Mouse (Mus musculus) E14TG2a.4 (cell line): Measurements from ENCODE around the gene Trim72.
"Not testable (repeated sequence)": the region's sequence is repeated elsewhere in the genome, so short reads cannot be mapped to it uniquely, and the experiment has no call there.

Experiments used
- H3K27me3 ChIP-seq: 2 replicates; pipeline ENCODE4 v1.6.1; 2014; ENCODE audit warnings: low read length, control low read depth; ENCODE audit not compliant: insufficient read depth
- H3K36me3 ChIP-seq: 2 replicates; pipeline ENCODE4 v1.6.1; 2014; ENCODE audit warnings: low read length, control low read depth; ENCODE audit not compliant: insufficient read depth
- H3K4me1 ChIP-seq: replicated peaks from 2 replicates; pipeline ENCODE4 v1.6.1; 2014; ENCODE audit warnings: low read depth, low read length, control low read depth
- H3K4me3 ChIP-seq: replicated peaks from 2 replicates; pipeline ENCODE4 v1.5.1; 2014; ENCODE audit warnings: mild to moderate bottlenecking, low read length
- H3K9me3 ChIP-seq: 2 replicates; pipeline ENCODE4 v1.6.1; 2014; ENCODE audit warnings: low read length, control low read depth
- CTCF ChIP-seq: conservative IDR thresholded peaks from 2 replicates; pipeline ENCODE4 v1.5.1; 2014; ENCODE audit warnings: low read length
- NANOG ChIP-seq: IDR thresholded peaks from 2 replicates; pipeline ENCODE4 v1.6.1; 2014; ENCODE audit warnings: borderline replicate concordance, low read length, mixed read lengths
- POU5F1 ChIP-seq: IDR thresholded peaks from 2 replicates; pipeline ENCODE4 v1.6.1; 2014; ENCODE audit warnings: low read length, borderline replicate concordance

Gene Trim72

DNA sequence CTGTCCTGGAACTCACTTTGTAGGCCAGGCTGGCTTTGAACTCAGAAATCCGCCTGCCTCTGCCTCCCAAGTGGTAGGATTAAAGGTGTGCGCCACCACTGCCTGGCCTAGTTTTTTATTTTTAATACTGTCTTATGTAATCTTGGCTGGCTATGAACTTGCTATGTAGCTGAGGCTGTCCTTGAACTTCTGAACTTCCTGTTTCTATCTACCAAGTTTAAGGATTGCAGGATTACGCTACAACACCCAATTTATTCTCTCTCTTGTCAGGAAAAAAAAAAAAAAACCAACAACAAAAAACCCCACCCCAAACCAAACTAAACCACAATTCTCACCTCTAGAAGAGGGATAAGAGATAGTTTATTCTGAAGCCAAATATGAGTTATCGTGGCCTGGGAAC is 29.9 kb downstream of the Trim72 start:
- Histone ChIP-seq H3K4me3 (no peak overlapping the region), H3K4me1 (peaks cover 9% of the 10 kb centered on the region), H3K9me3 (no peaks in the 10 kb centered on the region), H3K36me3 (no peaks in the 10 kb centered on the region), H3K27me3 (no peaks in the 10 kb centered on the region)
- TF ChIP-seq POU5F1, result no peak
- no peak for TF ChIP-seq NANOG
- no peak for TF ChIP-seq CTCF

- not testable (repeated sequence) for H3K36me3 ChIP-seq, H3K9me3 ChIP-seq, H3K4me1 ChIP-seq, H3K4me3 ChIP-seq, H3K27me3 ChIP-seq
Measured at GRCm38 (mm10) chr7:128042161-128042820, 38.5 kb downstream of the Trim72 start.

GRCm38 (mm10) chr7:128044142-128044785 is 40.5 kb downstream of the Trim72 start:
- H3K4me1 ChIP-seq, result no peaks in the 10 kb centered on the region
- no peak overlapping the region for H3K4me3 ChIP-seq
- no peaks in the 10 kb centered on the region for H3K9me3 ChIP-seq
- TF ChIP-seq NANOG (no peak), POU5F1 (no peak), CTCF (no peak)
- no peaks in the 10 kb centered on the region for H3K36me3 ChIP-seq
- peaks cover 2% of the 10 kb centered on the region; the same call in 1 of the 2 replicates for H3K27me3 ChIP-seq

DNA sequence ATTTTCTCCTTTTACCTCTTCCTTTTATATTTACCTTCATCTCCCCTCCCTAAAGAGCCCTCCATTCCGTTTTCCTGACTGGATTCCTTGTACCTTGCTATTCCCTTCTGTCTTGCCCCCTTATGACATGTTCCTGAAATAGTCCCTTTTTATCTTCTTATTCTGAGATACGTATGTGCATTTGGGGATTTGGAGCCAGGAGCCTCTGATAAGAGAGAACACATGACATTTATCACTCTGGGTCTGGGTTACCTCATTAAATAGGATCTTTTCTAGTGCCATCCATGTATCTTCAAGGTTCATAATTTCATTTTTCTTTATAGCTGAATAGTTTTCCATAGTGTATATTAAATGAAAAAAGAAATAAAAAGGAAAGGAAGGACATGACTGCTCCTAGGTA is 41.9 kb downstream of the Trim72 start:
- Histone ChIP-seq H3K27me3 (peaks cover 2% of the 10 kb centered on the region; the same call in 1 of the 2 replicates), H3K9me3 (no peaks in the 10 kb centered on the region), H3K36me3 (no peaks in the 10 kb centered on the region), H3K4me3 (no peak overlapping the region), H3K4me1 (no peaks in the 10 kb centered on the region)
- TF ChIP-seq POU5F1 (no peak), CTCF (no peak), NANOG (no peak)

DNA sequence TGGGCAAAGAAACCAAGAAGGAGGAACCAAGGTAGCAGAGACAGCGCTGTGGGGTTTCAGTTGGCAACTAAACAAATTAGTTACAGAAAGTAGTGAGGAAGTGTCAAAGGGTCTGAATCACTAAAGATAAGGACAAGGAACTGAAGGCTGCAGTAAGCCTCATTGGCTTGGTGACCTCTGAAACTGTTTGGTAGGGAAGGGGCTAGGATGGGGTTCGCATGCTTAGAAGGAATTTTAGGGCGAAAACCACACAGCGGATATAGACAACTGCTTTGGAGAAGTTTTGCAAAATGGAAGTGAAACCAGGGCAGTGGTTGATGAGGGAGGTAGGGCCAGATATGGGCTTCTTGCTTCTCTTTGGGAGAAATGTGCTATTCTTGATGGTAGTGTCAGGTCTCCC is 45.1 kb downstream of the Trim72 start:
- H3K4me1 ChIP-seq, result no peaks in the 10 kb centered on the region
- no peak overlapping the region for H3K4me3 ChIP-seq
- no peaks in the 10 kb centered on the region for H3K9me3 ChIP-seq
- H3K27me3 ChIP-seq, result peaks cover 2% of the 10 kb centered on the region; the same call in 1 of the 2 replicates
- H3K36me3 ChIP-seq, result no peaks in the 10 kb centered on the region
- TF ChIP-seq NANOG, result no peak

GRCm38 (mm10) chr7:128049254-128049653 is 45.5 kb downstream of the Trim72 start:
- no peak for TF ChIP-seq POU5F1
- no peak for TF ChIP-seq NANOG
- TF ChIP-seq CTCF, result no peak
- Histone ChIP-seq H3K9me3 (no peaks in the 10 kb centered on the region), H3K4me3 (no peak overlapping the region), H3K36me3 (no peaks in the 10 kb centered on the region), H3K4me1 (no peaks in the 10 kb centered on the region), H3K27me3 (peaks cover 2% of the 10 kb centered on the region; the same call in 1 of the 2 replicates)

GRCm38 (mm10) chr7:128050739-128051138 is 47.0 kb downstream of the Trim72 start:
- H3K4me3 ChIP-seq, result no peak overlapping the region
- H3K27me3 ChIP-seq, result peaks cover 5% of the 10 kb centered on the region
- no peak for TF ChIP-seq CTCF
- no peak for TF ChIP-seq POU5F1
- TF ChIP-seq NANOG, result no peak
- no peaks in the 10 kb centered on the region for H3K9me3 ChIP-seq
- H3K4me1 ChIP-seq, result no peaks in the 10 kb centered on the region
- H3K36me3 ChIP-seq, result no peaks in the 10 kb centered on the region

- Histone ChIP-seq H3K36me3 (no peaks in the 10 kb centered on the region), H3K9me3 (no peaks in the 10 kb centered on the region), H3K4me1 (no peaks in the 10 kb centered on the region), H3K27me3 (peaks cover 11% of the 10 kb centered on the region), H3K4me3 (no peak overlapping the region)
- TF ChIP-seq POU5F1 (no peak), CTCF (no peak)
Measured at GRCm38 (mm10) chr7:128053061-128053460, 49.3 kb downstream of the Trim72 start.

- Histone ChIP-seq H3K4me1 (peaks cover 9% of the 10 kb centered on the region; the same call in 1 of the 2 replicates), H3K9me3 (no peaks in the 10 kb centered on the region), H3K4me3 (no peak overlapping the region), H3K27me3 (peaks cover 11% of the 10 kb centered on the region), H3K36me3 (no peaks in the 10 kb centered on the region)
- no peak for TF ChIP-seq CTCF
- no peak for TF ChIP-seq NANOG
- no peak for TF ChIP-seq POU5F1
Measured at GRCm38 (mm10) chr7:128056917-128057444, 53.2 kb downstream of the Trim72 start.
